Mouse (Mus musculus) brain, embryonic 14.5 days (tissue): Measurements from ENCODE around the gene H2afy.

ENCODE experiments used
- CTCF ChIP-seq: fragments of 200-500 bp; IDR thresholded peaks from 2 replicates; pipeline ENCODE4 v1.5.1; 2012; ENCODE audit warnings: inconsistent platforms, mild to moderate bottlenecking, moderate library complexity, borderline replicate concordance; ENCODE audit not compliant: insufficient read depth, insufficient read length; ENCODE audit errors: extremely low read depth
- POLR2A ChIP-seq: fragments of 200-500 bp; IDR thresholded peaks from 2 replicates; pipeline ENCODE4 v1.6.1; 2012; ENCODE audit warnings: mild to moderate bottlenecking, inconsistent platforms, borderline replicate concordance; ENCODE audit not compliant: poor library complexity, insufficient read depth, insufficient read length, severe bottlenecking; ENCODE audit errors: extremely low read depth

- TF ChIP-seq CTCF (no peak), POLR2A (no peak)
Observed at GRCm38 (mm10) chr13:56054089-56054488, 82.1 kb downstream of the H2afy start.
